Mouse (Mus musculus) liver, adult (tissue): ENCODE measurements at regions not wholly inside any gene's neighbourhood (a gene's known extent, or its start where the extent isn't known, plus 50 kb on each side); places are given as distances from the start of the nearest gene placed in this dataset.

Source experiments
- GATA4 ChIP-seq: IDR thresholded peaks from 2 replicates; pipeline ENCODE4 v1.6.1; 2014; ENCODE audit warnings: mild to moderate bottlenecking, low read length; ENCODE audit not compliant: insufficient replicate concordance

DNA sequence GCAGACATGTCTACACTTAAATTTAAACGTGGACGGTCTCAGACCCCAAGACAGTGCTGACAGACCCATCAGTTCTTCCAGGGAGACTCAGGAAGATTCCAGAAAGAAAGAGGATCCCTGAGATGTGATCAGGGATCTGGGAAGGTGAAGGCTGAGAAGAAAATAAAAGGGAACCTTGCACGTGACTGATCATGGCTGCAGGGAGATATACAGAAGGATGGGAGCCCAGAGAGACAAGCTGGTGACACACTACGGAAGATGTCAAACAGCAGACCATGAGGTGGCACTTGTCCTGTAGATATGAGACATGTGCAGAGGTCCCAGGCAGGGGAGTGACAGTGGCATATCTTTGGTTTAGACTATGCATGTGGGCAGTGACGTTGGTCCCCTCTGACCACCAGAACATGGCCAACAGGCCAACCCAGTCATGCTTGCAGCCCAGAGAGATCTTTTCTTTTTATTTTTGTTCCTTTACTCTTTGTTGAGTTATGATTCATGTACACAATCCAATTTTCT lies 231.5 kb downstream of the Rplp1 start:
- TF ChIP-seq GATA4, result no peak

DNA sequence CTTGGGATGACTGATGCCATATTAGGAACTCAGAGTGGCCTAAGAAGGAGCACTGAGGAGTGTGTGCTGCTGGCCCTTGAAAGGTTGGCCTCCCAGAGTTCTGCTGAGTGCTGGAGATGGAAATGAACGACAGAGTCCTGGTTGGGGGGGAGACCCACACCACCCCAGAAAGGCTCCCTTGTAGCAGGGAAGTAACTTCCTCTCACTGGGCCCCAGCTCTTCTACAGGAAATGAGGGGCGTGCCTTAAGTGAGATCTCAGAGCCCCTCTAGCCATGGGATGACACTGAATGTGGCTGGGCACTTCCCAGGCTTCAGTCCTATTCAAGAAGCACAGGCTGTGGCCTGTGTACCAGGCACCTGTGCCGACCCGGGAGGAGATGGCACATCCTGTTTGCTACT lies 232.0 kb downstream of the Rplp1 start:
- TF ChIP-seq GATA4, result no peak

DNA sequence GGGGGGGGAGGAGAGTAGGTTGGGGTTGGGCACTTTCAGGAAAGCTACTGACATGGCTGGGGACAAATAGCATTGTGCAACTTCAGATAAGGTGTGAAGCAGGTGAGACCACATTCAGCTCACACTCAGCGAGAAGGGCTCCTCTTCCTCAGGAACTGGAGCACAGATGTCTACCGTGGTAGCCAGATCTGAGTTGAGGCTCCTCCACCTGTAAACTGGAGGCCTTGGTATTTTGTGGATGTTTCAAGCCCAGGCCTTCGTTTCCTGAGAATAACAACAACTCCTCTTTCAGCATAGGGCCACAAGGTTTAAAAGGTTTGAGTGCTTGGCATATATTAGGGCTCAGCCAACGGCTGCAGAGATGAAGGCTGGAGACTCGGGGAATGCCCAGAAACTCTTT lies 232.9 kb downstream of the Rplp1 start:
- TF ChIP-seq GATA4, result no peak

DNA sequence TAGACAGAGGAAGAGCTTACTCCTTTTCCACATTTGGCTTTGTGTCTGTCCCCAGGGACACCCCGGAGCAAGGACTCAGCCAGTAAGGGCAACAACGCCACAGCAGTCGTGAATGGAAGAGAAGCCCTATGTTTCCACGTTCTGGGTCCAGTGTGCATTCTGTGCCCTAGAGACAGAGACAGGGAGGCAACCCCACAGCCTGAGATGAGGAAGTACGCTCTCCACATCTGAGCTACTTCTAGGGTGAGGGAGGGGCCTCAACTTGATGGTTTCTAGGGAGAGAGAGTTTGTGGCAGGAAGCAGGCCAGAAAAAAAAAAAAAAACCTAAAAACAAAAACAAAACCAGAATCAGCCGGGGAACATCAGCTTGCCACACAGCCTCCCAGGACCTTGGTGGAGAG lies 233.4 kb downstream of the Rplp1 start:
- TF ChIP-seq GATA4, result no peak

DNA sequence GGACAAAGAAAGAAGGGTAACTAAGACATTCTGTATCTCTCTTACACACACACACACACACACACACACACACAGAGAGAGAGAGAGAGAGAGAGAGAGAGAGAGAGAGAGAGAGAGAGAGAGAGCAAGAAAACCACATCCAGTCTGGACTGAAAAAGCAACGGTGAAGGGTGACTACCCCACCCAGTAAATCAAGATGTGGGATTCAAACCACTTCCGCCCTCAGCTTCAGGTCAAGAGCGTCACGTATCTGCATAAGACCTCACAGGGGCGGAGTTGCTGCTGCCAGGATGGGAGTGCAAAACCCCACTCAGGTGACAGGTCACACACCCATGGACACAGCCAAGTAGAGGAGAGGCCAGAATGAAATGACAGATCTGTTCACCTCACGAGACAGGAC lies 234.7 kb downstream of the Rplp1 start:
- TF ChIP-seq GATA4, result no peak

DNA sequence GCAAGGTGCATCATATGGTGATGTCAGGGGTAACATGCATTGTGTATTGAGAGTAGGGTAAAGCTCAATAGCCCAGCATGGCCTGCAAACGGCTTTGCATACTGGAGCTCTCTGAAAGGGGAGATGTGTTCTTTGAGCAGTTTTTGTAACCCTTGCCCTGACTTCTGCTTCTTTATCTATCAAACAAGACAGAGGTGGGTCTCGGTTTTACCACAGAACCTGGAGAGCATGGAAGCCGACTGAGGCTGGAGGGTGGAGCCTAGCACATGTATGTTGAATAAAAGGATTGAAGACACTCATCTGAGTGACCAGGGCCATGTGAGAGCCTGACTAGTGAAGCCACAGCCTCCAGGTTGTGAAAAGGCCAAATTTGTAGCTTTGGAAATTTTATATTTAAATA lies 236.7 kb downstream of the Rplp1 start:
- TF ChIP-seq GATA4, result no peak

DNA sequence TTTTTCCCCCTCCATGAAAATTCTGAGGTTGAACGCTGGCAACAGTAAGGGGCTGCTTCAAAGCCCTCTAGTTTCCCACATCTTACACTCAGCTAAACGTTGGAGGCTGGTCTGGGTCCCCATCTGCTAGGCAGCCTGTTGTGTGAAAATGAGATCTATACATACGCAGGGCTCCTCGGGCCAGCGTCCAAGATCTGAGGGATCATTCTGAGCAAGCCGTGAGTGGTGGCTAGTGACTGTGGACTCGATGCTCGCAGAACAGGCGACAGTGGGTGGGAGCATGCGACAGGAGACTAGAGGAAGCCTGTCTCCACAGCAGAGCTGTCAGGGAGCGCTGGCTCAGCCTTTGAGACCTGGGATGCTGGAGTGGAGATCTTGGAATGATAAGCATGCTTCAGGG lies 237.3 kb downstream of the Rplp1 start:
- TF ChIP-seq GATA4, result no peak

DNA sequence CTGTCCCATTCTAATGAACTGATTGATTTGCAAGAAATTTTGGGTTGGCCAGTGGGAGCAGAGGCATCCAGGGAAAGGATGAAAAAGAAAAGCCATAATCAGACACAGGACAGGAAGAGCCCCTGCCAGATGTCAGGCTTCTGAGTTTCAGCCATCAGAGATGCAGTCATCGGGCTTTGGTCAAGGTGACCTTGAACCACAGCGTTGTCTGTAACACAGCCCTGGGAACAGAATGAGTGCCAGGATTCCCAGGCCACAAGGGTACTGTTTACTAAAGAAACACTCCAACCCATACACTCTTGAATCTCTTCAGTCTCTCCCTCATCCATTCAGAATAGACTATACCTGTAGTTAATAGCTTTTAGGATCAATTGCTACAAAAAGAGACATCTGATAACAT lies 239.0 kb downstream of the Rplp1 start:
- TF ChIP-seq GATA4, result no peak

DNA sequence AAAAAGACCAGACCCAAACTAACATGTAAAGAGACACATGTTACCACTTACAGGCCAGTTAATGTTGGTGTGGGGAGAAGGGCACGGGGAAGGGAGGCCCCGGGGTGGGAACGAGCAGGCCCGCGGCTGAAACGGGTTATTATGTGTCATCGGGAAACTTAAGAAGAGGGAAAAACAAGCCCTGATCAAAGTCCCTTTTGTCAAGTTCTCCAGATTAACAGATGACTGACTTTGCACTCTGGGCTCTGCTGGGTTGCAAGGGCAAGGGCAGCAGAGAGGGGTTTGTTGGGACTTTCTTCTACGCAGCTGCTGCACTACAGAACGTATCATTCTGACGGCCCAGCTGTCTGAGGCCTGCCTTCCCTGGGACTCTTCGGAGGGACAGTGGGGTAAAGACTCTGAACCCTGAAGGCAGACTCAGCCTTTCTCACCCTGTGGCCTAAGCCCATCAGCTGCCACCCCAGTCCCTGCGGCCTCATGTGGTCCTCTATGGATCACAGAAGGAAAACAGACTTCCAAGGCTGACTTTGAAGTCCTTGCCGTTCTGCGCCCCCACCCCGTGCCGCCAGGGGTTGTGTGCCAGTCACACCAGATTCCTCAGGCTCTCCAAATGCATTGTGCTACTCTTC lies 240.7 kb downstream of the Rplp1 start:
- TF ChIP-seq GATA4, result no peak

DNA sequence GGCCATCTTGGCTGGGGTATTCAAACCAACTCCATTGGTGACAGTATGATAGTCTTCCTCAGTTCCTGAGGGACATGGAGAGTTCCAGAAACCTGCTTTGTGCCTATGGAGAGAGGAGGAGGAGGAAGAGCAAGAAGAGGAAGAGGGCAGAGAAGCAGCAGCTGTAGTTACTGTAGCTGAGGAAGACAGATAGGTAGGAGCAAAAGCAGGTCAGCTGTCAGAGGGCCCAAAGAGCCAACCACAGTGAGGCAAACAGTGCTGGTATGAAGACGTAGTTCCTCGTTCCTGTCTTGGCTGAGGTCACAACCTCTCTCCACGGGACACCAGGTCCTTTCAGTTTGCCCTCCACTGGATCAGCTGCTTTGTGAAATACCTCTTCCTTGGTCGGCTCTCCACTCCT lies 243.4 kb downstream of the Rplp1 start:
- no peak for TF ChIP-seq GATA4

DNA sequence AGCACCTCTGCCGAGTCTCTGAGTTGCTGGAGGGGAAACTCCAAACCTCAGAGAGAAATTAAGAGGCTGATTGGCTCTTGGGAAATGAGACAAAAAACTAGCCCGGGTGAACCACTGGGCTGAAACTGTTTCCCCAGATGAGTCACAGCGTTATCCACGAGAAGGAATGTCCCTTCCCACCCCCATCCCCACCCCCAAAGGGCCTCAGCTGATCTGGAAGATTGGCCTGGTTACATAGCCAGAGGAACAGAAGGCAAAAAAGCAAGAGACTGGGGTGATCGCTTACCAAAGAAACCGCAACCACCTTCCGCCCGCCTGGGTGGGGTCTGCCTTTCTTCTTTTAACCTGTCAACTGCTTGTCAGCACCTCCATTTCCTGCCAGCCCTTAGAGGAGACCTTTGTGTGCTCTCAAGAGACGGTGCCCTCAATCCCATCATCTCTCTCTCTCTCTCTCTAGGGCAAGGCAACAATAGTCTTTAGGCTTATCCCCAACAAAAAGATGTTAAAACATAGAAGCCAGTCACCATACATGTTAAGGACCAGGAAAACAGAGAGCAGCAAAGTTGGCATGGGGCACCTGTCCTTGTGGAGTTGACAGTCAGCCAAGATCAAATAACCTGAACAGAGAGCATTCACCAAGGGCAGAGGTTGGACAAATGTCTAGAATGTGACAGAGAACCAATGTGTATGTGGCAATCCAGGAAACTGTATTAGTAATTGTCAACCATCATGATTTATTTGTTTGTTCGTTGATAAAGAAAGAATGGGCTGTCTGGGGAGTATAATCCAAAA lies 244.4 kb downstream of the Rplp1 start:
- TF ChIP-seq GATA4, result no peak

DNA sequence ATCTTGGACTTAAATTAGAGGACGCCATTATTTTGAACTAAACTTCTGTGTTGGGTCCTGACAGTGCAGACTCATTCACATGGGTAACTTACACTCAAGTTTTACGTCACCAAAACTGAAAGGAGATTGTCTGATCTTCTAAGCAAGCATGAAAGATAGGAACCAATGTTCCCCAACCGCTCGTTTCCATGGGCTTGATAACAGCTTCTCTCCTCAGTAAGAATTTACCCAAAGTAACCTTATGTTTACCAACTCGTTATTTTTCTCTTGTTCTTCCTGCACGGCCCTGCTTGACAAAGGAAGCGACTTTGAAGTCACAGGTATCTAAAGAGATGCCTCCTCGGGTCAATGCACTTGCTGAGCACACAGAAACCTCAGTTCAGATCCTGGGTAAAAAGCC lies 245.6 kb downstream of the Rplp1 start:
- TF ChIP-seq GATA4, result no peak

DNA sequence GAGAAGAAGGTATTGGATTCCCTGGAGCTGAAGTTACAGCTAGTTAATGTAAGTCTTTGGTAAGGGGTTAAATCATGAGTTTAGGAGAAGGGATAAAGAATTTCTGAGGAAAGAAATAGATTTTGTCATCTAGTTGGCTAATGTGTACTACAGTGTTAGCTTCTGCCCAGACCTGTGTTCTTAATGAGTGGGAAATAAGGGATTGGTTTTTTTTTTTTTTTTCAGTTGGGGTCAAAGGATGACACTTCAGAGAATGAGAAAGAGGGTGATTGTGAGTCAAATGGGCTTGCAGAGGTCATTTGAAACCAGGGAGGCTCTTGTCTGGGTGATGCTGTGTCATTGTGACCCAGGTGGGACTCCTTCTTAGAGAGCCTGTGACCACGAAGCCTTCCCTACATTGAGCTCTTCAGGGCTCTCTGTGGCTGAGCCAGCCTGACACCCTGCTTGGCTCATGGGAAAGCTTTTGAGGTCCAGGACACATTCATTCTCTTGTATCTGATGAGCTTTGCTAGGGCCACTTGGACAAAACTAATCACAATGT lies 246.1 kb downstream of the Rplp1 start:
- no peak for TF ChIP-seq GATA4

DNA sequence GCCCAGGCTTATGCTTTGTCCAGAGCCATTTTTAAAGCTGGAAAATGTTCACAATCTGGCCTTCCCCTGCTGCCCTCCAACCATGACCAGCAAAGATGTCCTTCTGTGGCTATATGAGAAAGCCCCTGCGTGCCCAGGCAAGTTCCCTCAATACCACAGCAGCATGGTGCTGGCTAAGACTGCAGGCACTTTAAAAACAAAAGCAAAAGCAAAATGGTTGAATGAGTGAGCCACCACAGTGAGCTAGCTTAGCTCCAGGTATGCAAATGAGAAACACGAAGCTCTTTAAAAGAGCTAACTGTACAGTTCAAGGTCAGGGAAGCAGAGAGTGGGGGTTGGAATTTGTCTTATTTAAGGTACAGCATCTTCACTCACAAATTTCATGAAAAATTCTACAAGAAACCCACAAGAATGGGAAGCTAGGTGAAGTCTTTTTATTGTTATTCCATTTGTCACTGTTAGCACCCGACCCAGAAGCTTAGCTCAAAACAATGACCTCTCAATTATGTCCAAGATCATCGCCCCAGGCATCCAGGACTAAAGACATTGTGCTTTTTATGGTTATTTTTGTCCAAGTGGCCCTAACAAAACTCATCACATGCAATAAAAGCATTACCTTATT lies 246.8 kb downstream of the Rplp1 start:
- TF ChIP-seq GATA4, result no peak

DNA sequence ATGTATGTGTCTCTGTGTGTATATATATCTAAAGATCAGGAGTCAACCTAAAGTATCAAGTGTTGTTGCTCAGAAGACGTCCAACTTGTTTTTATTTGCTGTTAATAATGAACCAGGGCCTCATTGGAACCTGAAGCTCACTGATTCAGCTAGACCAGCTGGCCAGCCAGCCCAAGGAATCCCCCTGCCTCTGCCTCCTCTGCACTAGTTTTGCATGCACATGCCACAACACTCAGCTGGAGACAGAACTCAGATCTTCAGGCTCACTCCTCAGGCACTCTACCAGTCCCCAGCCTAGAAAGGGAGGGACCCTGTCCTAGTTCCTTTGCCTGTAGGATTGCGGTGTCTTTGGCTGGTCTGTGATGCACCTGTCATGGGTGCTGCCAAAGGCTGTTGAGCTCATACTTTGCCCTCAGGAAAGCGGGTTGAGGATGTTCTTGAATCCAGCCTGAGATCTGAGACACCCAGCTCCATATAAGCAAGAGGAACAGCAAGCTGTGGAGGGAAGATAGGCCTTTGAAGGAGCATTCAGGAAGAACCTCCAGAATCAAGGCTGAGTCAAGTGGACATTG lies 247.5 kb downstream of the Rplp1 start:
- no peak for TF ChIP-seq GATA4

DNA sequence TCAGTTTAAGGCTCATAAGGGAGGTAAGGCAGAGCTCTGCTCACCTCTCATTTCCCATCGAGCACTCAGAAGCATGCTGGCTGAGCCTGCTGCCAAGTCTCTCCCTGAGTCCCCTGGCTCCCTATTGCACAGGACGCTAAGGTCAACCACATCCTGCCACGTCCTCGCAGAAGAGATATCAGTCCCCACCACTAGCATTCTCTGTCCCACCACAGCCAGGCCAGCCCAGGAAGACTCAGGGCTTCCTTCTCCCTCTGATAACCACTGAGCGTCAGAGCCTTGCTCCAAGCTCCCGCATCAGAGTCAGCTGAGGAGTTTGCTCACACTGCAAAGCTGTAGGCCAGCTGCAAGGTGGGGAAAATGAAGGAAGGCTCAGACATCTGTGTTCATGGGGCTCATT lies 248.2 kb downstream of the Rplp1 start:
- peak; percentile 94; the same call in 1 of the 2 replicates for TF ChIP-seq GATA4
